Mouse (Mus musculus) megakaryocyte, embryonic 14.5 days (primary cell): Measurements from ENCODE around the gene Khdc1a.
"Not testable (repeated sequence)": the region's sequence is repeated elsewhere in the genome, so short reads cannot be mapped to it uniquely, and the experiment has no call there.

Source experiments
- FLI1 ChIP-seq: IDR thresholded peaks from 2 replicates; pipeline ENCODE4 v1.6.1; 2012; ENCODE audit warnings: low read length, inconsistent platforms, mixed read lengths
- GATA1 ChIP-seq: IDR thresholded peaks from 3 replicates; pipeline ENCODE4 v1.6.1; 2012; ENCODE audit warnings: mixed read lengths, low read length, inconsistent platforms, borderline replicate concordance

- TF ChIP-seq GATA1, FLI1: not testable (repeated sequence)
Measured at GRCm38 (mm10) chr1:21331161-21331560, 18.3 kb upstream of the Khdc1a start.
